Mouse (Mus musculus) right cerebral cortex, postnatal 14 days (tissue): ENCODE data around the gene Cib2.
"Not testable (repeated sequence)": the region's sequence is repeated elsewhere in the genome, so short reads cannot be mapped to it uniquely, and the experiment has no call there.

Experiments
- DNase-seq: peaks from one replicate; pipeline ENCODE4 v3.0.0; 2022

Cib2 gene

GRCm38 (mm10) chr9:54559771-54560471 is at the start of gene Cib2:
TSS of gene Cib2 (minus strand) at chr9:54560218.
- DNase-seq, result peak; percentile 72

GRCm38 (mm10) chr9:54604886-54605285 is 44.9 kb upstream of the Cib2 start:
- peak; percentile 78 for DNase-seq

GRCm38 (mm10) chr9:54604131-54604654 is 44.2 kb upstream of the Cib2 start:
- DNase-seq, result no peak

- DNase-seq, result no peak
Observed at GRCm38 (mm10) chr9:54602916-54603315, 42.9 kb upstream of the Cib2 start.

GRCm38 (mm10) chr9:54602386-54602785 is 42.4 kb upstream of the Cib2 start:
- DNase-seq, result no peak

GRCm38 (mm10) chr9:54596752-54597465 is 36.9 kb upstream of the Cib2 start:
- no peak for DNase-seq

- not testable (repeated sequence) for DNase-seq
Observed at GRCm38 (mm10) chr9:54593652-54594051, 33.6 kb upstream of the Cib2 start.

- no peak for DNase-seq
Observed at GRCm38 (mm10) chr9:54587863-54588262, 27.8 kb upstream of the Cib2 start.

GRCm38 (mm10) chr9:54586199-54587061 is 26.4 kb upstream of the Cib2 start, which contains the start of gene Idh3a:
TSS of gene Idh3a (plus strand) at chr9:54586334.
- DNase-seq, result peak; percentile 99

GRCm38 (mm10) chr9:54585839-54586198 is 25.8 kb upstream of the Cib2 start:
- no peak for DNase-seq

GRCm38 (mm10) chr9:54584127-54584526 is 24.1 kb upstream of the Cib2 start:
- not testable (repeated sequence) for DNase-seq

- DNase-seq, result no peak
Observed at GRCm38 (mm10) chr9:54583712-54584111, 23.7 kb upstream of the Cib2 start.

GRCm38 (mm10) chr9:54571130-54571839 is 11.3 kb upstream of the Cib2 start:
- no peak for DNase-seq

- no peak for DNase-seq
Observed at GRCm38 (mm10) chr9:54568732-54569131, 8.7 kb upstream of the Cib2 start.

GRCm38 (mm10) chr9:54566958-54567357 is 6.9 kb upstream of the Cib2 start:
- no peak for DNase-seq

GRCm38 (mm10) chr9:54560831-54561601 is 998 bp upstream of the Cib2 start:
- no peak for DNase-seq

GRCm38 (mm10) chr9:54558731-54559130 is 1.3 kb downstream of the Cib2 start:
- no peak for DNase-seq

GRCm38 (mm10) chr9:54555044-54555443 is 5.0 kb downstream of the Cib2 start:
- DNase-seq, result no peak

- peak; percentile 34 for DNase-seq
Observed at GRCm38 (mm10) chr9:54552409-54552808, 7.6 kb downstream of the Cib2 start.

- DNase-seq, result no peak
Observed at GRCm38 (mm10) chr9:54549433-54549832, 10.6 kb downstream of the Cib2 start.

GRCm38 (mm10) chr9:54547536-54547935 is 12.5 kb downstream of the Cib2 start:
- DNase-seq, result peak; percentile 53

- DNase-seq, result no peak
Observed at GRCm38 (mm10) chr9:54544954-54545315, 15.1 kb downstream of the Cib2 start.
